Mouse (Mus musculus): ENCODE results near the gene Zbtb20. TPM values are rescaled to one million over a fixed set of nuclear protein-coding genes. Genes with fewer than 3 reads are reported as not detected.

Zbtb20 gene
- polyA plus RNA-seq, 1 experiment = 9.6 TPM

- Histone ChIP-seq H3K4me1 (ENCODE audit: control insufficient read depth, insufficient read depth, insufficient read length, low read length) (no peaks in the 10 kb centered on the region), H3K27me3 (ENCODE audit: control insufficient read depth, insufficient read depth, low read length) (no peaks in the 10 kb centered on the region), H3K36me3 (ENCODE audit: control insufficient read depth, insufficient read depth, low read length) (no peaks in the 10 kb centered on the region), H3K4me3 (ENCODE audit: low read depth, low read length) (no peak overlapping the region), H3K27ac (ENCODE audit: insufficient read depth, low read depth, low read length) (no peak overlapping the region)
- 51% methylated on average over 4 of the region's 4 CpGs for WGBS
- TF ChIP-seq POLR2A (IDR thresholded peaks at IDR 0.05; ENCODE audit: low read depth, low read length) (no peak), CTCF (IDR thresholded peaks at IDR 0.05; ENCODE audit: extremely low read depth, insufficient read length, insufficient replicate concordance, low read depth, low read length) (peak; percentile 13; the same call in 1 of the 2 replicates)
Observed at GRCm38 (mm10) chr16:43561956-43562355, 686.3 kb downstream of the Zbtb20 start.

DNA sequence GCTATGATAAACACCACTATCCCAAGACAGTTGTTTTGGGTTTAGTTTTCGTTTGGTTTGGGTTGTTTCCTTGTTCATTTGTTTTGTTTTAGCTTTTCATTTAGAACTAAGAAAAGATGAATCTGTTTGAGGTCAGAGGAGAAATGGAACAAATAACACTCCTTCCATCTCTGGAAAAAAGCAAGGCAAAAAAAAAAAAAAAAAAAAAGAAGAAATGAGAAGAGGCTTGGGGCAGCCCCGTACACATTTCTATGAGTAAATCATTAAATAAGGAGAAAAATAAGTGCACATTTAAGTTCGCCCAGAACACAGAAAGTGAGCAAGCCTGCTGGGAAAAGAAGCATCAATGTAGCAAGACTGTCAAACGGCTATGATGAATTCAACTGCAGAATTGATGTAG lies 690.2 kb downstream of the Zbtb20 start:
- Histone ChIP-seq H3K4me1 (ENCODE audit: control insufficient read depth, insufficient read depth, insufficient read length, low read length) (no peaks in the 10 kb centered on the region), H3K27me3 (ENCODE audit: control insufficient read depth, insufficient read depth, low read length) (no peaks in the 10 kb centered on the region), H3K36me3 (ENCODE audit: control insufficient read depth, insufficient read depth, low read length) (no peaks in the 10 kb centered on the region), H3K4me3 (ENCODE audit: low read depth, low read length) (no peak overlapping the region), H3K27ac (ENCODE audit: insufficient read depth, low read depth, low read length) (no peak overlapping the region)
- TF ChIP-seq POLR2A (IDR thresholded peaks at IDR 0.05; ENCODE audit: low read depth, low read length) (no peak), CTCF (IDR thresholded peaks at IDR 0.05; ENCODE audit: extremely low read depth, insufficient read length, insufficient replicate concordance, low read depth, low read length) (no peak)
- 78% methylated on average over 4 of the region's 4 CpGs for WGBS

DNA sequence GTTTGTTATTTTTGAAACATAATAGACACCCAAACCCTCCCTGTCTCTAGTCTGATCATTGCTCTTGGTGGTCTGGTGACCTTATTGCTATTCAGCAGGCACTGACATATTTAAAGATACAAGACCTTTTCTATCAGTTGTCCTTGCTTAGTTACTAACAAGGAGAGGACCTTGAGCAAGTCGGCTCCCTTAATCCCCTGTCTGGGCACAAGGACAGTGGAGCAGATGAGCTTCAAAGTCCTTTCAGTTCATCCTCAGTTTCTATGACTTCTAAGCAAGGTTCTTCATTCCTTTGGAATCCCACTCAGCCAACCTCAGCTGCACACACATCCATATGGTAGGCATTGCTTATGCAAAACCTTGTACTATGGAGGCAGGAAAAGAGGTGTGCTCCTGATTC lies 690.8 kb downstream of the Zbtb20 start:
- no peak overlapping the region for H3K27ac ChIP-seq (ENCODE audit: insufficient read depth, low read depth, low read length)
- TF ChIP-seq CTCF (IDR thresholded peaks at IDR 0.05; ENCODE audit: extremely low read depth, insufficient read length, insufficient replicate concordance, low read depth, low read length) = no peak
- TF ChIP-seq POLR2A (IDR thresholded peaks at IDR 0.05; ENCODE audit: low read depth, low read length) = no peak
- no peaks in the 10 kb centered on the region for H3K36me3 ChIP-seq (ENCODE audit: control insufficient read depth, insufficient read depth, low read length)
- WGBS = 83% methylated on average over 1 of the region's 1 CpGs
- H3K4me1 ChIP-seq (ENCODE audit: control insufficient read depth, insufficient read depth, insufficient read length, low read length) = no peaks in the 10 kb centered on the region
- H3K4me3 ChIP-seq (ENCODE audit: low read depth, low read length) = no peak overlapping the region
- no peaks in the 10 kb centered on the region for H3K27me3 ChIP-seq (ENCODE audit: control insufficient read depth, insufficient read depth, low read length)

GRCm38 (mm10) chr16:43571376-43572081 lies 695.8 kb downstream of the Zbtb20 start:
- Histone ChIP-seq H3K27me3 (ENCODE audit: control insufficient read depth, insufficient read depth, low read length) (no peaks in the 10 kb centered on the region), H3K27ac (ENCODE audit: insufficient read depth, low read depth, low read length) (no peak overlapping the region), H3K36me3 (ENCODE audit: control insufficient read depth, insufficient read depth, low read length) (no peaks in the 10 kb centered on the region), H3K4me1 (ENCODE audit: control insufficient read depth, insufficient read depth, insufficient read length, low read length) (peaks cover 5% of the 10 kb centered on the region; the same call in 1 of the 2 replicates), H3K4me3 (ENCODE audit: low read depth, low read length) (no peak overlapping the region)
- 92% methylated on average over 16 of the region's 16 CpGs for WGBS
- TF ChIP-seq CTCF (IDR thresholded peaks at IDR 0.05; ENCODE audit: extremely low read depth, insufficient read length, insufficient replicate concordance, low read depth, low read length) (no peak), POLR2A (IDR thresholded peaks at IDR 0.05; ENCODE audit: low read depth, low read length) (no peak)

- Histone ChIP-seq H3K27ac (ENCODE audit: insufficient read depth, low read depth, low read length) (no peak overlapping the region), H3K4me1 (ENCODE audit: control insufficient read depth, insufficient read depth, insufficient read length, low read length) (peaks cover 5% of the 10 kb centered on the region; the same call in 1 of the 2 replicates), H3K36me3 (ENCODE audit: control insufficient read depth, insufficient read depth, low read length) (no peaks in the 10 kb centered on the region), H3K27me3 (ENCODE audit: control insufficient read depth, insufficient read depth, low read length) (no peaks in the 10 kb centered on the region), H3K4me3 (ENCODE audit: low read depth, low read length) (no peak overlapping the region)
- WGBS = 98% methylated on average over 5 of the region's 5 CpGs
- TF ChIP-seq CTCF (IDR thresholded peaks at IDR 0.05; ENCODE audit: extremely low read depth, insufficient read length, insufficient replicate concordance, low read depth, low read length) = no peak
- no peak for TF ChIP-seq POLR2A (IDR thresholded peaks at IDR 0.05; ENCODE audit: low read depth, low read length)
Observed at GRCm38 (mm10) chr16:43572171-43572570, 696.5 kb downstream of the Zbtb20 start.

- 76% methylated on average over 10 of the region's 10 CpGs for WGBS
- Histone ChIP-seq H3K36me3 (ENCODE audit: control insufficient read depth, insufficient read depth, low read length) (no peaks in the 10 kb centered on the region), H3K4me3 (ENCODE audit: low read depth, low read length) (no peak overlapping the region), H3K27me3 (ENCODE audit: control insufficient read depth, insufficient read depth, low read length) (no peaks in the 10 kb centered on the region), H3K4me1 (ENCODE audit: control insufficient read depth, insufficient read depth, insufficient read length, low read length) (peaks cover 5% of the 10 kb centered on the region; the same call in 1 of the 2 replicates), H3K27ac (ENCODE audit: insufficient read depth, low read depth, low read length) (no peak overlapping the region; the same call in 1 of the 2 replicates)
- TF ChIP-seq POLR2A (IDR thresholded peaks at IDR 0.05; ENCODE audit: low read depth, low read length) (no peak), CTCF (IDR thresholded peaks at IDR 0.05; ENCODE audit: extremely low read depth, insufficient read length, insufficient replicate concordance, low read depth, low read length) (no peak)
Observed at GRCm38 (mm10) chr16:43572766-43573165, 697.1 kb downstream of the Zbtb20 start.

- Histone ChIP-seq H3K4me3 (ENCODE audit: low read depth, low read length) (no peak overlapping the region), H3K4me1 (ENCODE audit: control insufficient read depth, insufficient read depth, insufficient read length, low read length) (peaks cover 5% of the 10 kb centered on the region; the same call in 1 of the 2 replicates), H3K27ac (ENCODE audit: insufficient read depth, low read depth, low read length) (peak overlapping the region; percentile 54), H3K36me3 (ENCODE audit: control insufficient read depth, insufficient read depth, low read length) (no peaks in the 10 kb centered on the region), H3K27me3 (ENCODE audit: control insufficient read depth, insufficient read depth, low read length) (no peaks in the 10 kb centered on the region)
- WGBS = 66% methylated on average over 14 of the region's 14 CpGs
- TF ChIP-seq CTCF (IDR thresholded peaks at IDR 0.05; ENCODE audit: extremely low read depth, insufficient read length, insufficient replicate concordance, low read depth, low read length) (no peak), POLR2A (IDR thresholded peaks at IDR 0.05; ENCODE audit: low read depth, low read length) (no peak)
Observed at GRCm38 (mm10) chr16:43573181-43573833, 697.6 kb downstream of the Zbtb20 start.

All from small intestine, adult 2 months (tissue).